Mouse (Mus musculus): ENCODE data around the gene Knstrn.

The Knstrn gene

GRCm38 (mm10) chr2:118861454-118862339 is 47.9 kb downstream of the Knstrn start, which contains the start of gene Ivd:
TSS of gene Ivd (plus strand) at chr2:118861954.
- DNase-seq (ENCODE audit: low spot score), result peak; percentile 78

DNA sequence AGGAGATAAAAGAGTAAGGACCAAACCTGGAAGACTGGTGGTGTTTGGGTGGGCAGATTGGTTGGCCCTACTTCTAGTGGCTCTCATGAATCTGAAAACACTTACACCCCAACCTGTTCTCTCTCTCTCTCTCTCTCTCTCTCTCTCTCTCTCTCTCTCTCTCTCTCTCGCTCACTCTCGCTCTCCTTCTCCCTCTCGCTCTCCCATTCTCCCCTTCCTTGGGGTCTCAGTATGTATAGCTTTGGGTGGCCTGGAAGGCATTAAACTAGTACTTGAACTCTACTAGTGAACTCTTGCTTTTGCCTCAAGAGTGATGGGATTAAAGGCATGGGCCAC is 48.5 kb downstream of the Knstrn start:
- DNase-seq (ENCODE audit: low spot score), result no peak

GRCm38 (mm10) chr2:118870601-118871000 is 56.8 kb downstream of the Knstrn start:
- no peak for DNase-seq (ENCODE audit: low spot score)

DNA sequence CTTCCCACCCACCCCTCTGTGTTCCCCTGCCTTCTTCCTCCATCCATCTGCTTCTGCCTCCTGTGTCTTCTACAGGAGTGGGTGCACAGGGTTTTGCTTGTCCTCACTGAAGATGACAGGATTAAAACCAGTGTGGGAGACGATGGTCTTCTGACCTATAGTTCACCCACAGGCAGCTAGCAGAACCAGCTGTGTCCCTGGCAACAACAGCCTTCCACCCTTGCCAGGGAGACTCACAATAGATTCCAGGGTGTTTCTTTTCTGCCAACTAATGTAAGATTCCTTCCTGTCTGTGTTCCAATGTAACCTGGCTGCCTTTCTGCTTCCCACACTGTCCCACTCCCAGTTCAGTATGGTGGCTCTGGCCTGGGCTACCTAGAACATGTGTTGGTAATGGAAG is 57.2 kb downstream of the Knstrn start:
- no peak for DNase-seq (ENCODE audit: low spot score)

- DNase-seq (ENCODE audit: low spot score), result no peak
Observed at GRCm38 (mm10) chr2:118873018-118873417, 59.2 kb downstream of the Knstrn start.

GRCm38 (mm10) chr2:118873890-118874430 is 60.2 kb downstream of the Knstrn start:
- DNase-seq (ENCODE audit: low spot score), result no peak

DNA sequence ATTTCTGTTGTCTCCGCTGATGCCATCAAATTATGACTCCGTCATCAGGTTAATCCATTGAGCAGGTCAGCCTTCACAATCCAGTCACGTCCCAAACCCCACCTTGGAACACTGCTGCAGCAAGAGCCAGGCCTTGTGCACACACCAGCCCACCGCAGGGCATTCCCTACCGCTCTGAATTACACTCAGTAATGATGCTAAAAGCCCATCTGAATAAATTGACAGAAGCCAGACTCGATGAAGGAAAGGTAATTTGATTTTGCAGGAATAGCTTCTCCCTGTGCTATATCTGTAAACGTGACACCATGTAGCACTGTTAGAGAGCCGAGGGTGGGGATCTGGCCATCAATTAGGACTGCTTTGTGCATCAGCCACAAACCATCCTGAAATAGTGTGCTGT is 61.5 kb downstream of the Knstrn start:
- DNase-seq (ENCODE audit: low spot score), result no peak

- no peak for DNase-seq (ENCODE audit: low spot score)
Observed at GRCm38 (mm10) chr2:118876453-118876852, 62.6 kb downstream of the Knstrn start.

DNA sequence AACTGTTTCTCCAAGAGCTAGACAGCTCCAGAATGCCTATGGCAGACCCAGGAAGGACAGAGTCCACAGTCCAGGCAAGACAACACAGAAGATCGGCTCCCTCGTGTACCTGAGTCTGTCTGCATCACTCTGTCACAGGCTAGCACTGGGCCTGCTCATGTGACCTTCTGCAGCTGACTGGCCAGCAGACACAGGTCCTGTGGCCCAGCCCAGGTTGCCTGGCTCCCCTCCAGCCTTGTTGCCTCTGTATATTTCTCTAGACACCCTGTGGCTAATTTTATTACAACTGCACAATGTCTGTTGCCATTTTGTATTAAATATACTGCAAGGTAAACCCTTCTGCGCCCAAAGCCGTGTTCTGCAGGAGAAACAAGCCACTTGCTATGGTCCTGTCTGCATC is 67.2 kb downstream of the Knstrn start:
- DNase-seq (ENCODE audit: low spot score), result no peak

DNA sequence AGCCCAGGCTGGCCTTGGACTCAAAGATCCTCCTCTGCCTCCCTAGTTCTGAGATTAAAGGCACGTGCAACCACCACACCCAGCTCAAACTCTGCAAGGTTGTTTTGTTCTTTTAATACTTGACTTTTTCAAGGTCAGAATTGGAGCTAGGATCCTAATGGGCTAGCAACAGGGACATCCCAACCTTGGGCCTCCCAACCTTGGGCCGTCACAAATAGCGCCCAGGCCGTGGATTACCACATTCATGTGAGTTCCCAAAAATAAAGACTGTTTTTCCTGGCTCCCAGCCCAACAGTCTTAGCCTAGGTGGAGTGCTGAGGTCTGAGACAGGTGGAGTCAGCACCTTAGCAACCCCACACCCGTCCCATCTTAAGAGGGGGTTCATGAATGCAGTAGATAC is 68.2 kb downstream of the Knstrn start:
- DNase-seq (ENCODE audit: low spot score), result no peak

GRCm38 (mm10) chr2:118882840-118883679 is 69.3 kb downstream of the Knstrn start:
- peak; percentile 73 for DNase-seq (ENCODE audit: low spot score)

- no peak for DNase-seq (ENCODE audit: low spot score)
Observed at GRCm38 (mm10) chr2:118887440-118887839, 73.6 kb downstream of the Knstrn start.

DNA sequence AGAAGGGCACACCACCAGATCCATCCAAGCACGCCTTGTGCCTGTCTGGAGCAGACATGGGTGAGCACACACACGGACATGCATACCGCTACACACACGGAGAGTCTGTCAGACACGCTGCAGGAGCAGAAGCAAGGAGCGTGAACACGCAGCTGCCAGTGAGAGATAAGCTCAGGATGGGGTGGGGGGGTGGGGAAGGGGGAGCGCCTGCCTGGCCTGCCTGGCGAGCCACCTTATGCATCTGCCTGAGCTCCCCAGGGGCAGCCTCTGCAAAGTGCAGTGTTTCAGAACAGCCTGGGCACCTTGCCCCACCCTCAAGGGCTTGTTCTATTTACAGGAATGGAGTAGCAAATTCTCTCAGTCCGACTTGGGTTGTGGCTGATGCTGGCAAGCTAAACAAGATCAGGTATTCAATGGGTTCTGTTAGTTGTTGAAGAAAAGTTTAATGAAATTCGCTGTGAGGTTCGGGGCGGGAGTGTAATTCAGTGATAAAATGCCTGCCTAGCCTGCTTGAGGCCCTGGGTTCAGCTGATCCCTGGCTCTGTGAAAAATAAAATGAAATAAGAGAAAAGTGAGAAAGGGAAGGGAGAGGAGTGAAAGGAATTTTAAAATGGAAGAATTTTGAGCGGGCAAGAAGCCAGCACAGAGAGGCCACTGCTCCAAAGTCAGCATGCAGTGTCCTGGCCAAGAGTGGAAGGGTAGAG is 74.2 kb downstream of the Knstrn start:
- DNase-seq (ENCODE audit: low spot score), result no peak

GRCm38 (mm10) chr2:118891173-118891572 is 77.4 kb downstream of the Knstrn start:
- DNase-seq (ENCODE audit: low spot score), result no peak

- no peak for DNase-seq (ENCODE audit: low spot score)
Observed at GRCm38 (mm10) chr2:118895990-118896913, 82.4 kb downstream of the Knstrn start.

GRCm38 (mm10) chr2:118896914-118897291 is 83.1 kb downstream of the Knstrn start:
- no peak for DNase-seq (ENCODE audit: low spot score)

DNA sequence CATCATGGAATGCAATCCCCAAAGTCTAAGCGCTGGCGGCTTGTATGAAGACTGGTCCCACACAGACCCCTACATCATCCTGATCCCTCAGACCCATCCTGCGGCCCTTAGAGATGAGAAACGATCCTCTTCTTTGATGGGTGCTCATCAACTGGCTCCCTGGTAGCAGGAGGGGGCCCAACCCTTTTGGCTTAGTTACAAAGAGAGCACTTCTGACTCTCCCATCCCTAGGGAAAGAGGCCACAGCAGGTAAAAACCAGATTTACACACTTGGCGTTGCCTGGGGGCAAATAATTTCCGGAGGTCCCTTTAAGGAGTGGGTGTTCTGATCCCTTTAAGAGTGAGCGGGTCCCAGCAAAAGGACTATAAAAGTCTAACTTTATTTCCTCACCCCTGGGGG is 83.6 kb downstream of the Knstrn start:
- DNase-seq (ENCODE audit: low spot score), result no peak

GRCm38 (mm10) chr2:118897808-118898207 is 84.0 kb downstream of the Knstrn start:
- no peak for DNase-seq (ENCODE audit: low spot score)

DNA sequence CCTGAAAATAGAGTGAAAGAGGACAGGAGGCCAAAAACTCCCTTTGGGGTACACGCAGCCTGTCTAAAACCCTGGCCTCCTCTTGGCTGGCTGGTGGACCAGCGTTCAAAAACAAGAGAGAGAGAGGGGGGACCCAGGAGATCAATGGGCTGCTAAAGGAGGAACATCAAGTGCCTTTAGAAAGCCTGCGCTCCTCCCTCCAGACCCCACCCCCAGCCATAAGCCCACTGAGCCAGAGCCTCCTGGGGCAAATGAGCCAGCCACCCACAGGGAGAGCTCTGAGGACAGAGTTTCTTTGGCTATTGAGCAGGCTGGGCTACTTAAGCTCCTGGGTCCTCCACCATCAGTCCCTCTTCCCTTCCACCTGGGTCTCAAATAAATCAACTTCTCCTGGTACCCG is 85.0 kb downstream of the Knstrn start:
- no peak for DNase-seq (ENCODE audit: low spot score)

- DNase-seq (ENCODE audit: low spot score), result no peak
Observed at GRCm38 (mm10) chr2:118899306-118899705, 85.5 kb downstream of the Knstrn start.
